Mouse (Mus musculus): ENCODE measurements around the gene Gnai2.

Gnai2 gene

DNA sequence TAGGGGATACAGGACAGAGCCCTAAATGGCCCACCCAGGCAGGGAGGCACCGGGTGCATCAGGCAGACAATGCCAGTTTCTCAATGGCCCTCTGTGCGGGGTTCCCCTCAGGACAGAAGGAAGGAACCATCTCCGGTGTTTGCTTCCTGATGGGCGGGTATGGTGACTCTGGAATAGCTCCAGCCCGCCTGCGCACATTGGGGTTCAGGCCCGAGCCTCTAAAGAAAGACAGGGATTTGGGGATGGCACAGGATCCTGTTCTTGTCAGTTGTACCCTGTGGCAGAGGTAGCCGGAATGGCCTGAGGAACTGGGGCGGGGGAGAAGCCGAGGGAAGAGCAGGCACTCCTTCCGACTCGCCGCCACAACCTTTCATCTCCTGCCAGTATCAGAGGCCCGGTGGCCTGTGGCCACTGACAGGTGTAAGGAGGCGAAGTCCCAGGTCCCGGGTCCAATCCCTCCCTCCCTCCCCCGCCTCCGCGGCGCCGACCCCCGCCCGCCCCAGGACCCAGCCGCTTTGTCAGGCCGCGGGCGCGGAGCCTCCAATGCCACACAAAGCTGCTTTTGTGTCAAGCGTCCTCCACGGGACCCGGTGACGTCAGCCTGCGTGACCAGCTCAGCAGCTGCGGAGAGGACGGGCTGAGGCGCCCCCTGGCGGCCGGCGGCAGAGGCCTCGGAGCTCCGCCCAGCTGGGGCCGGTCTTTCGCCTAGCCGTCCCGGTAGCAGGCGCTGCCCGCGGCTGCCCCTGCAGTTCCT, 22.8 kb downstream of the Gnai2 start:
- in situ Hi-C loops (cut with MboI, MseI): no loop called here

DNA sequence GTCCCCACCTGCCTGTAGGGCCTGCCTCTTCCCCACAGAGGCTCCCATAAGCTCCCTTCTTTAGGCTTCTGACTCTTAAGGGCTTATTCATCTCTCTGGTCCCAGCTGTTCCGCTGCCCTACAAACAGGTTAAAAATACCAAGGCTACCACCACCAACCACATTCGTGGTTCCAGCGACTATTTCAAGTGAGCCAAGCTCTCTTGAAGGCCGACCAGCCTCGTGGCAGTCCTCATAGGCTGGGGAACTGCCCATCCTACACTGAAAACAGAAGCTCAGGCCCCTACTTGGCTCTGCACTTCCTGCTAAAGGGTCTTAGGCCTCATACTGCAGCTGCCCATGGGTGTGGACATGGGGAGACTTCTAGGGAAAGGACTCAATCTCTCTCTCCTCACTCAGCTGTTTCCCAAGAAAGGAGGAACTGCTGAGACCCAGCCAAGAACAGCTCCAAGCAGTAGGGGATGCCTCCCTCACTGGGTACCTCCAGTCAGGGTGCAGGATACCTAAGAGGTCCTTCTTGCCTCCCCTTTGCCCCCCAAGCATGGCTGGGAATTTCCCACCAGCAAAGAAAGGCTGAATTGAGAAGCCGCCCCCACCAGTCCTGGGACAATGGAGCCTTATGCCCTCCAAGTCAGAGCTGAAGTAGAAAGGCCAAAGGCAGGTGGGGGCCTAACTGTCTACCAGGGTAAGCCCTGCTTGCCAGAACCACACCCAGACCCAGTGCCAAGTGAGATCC, 23.5 kb downstream of the Gnai2 start:
- in situ Hi-C loops (cut with MboI, MseI): no loop called here

DNA sequence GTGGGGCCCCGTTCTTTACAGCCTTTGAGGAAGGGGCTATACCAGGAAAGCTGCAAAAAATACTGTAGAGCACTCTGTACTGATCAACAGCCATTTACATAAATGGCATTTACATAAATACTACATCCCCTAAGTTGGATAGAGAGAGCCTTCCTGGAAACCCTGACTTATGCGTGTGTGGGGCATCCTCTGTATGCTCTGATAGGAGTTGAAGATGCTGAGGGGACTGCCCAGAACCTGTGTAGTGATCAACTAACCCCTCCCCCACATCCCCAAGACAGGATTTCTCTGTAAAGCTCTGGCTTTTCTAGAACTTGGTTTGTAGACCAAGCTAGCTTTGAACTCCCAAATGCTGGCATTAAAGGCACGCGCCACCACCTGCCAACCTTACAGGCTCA, 25.7 kb downstream of the Gnai2 start:
- in situ Hi-C loops (cut with MboI, MseI): no loop called here

DNA sequence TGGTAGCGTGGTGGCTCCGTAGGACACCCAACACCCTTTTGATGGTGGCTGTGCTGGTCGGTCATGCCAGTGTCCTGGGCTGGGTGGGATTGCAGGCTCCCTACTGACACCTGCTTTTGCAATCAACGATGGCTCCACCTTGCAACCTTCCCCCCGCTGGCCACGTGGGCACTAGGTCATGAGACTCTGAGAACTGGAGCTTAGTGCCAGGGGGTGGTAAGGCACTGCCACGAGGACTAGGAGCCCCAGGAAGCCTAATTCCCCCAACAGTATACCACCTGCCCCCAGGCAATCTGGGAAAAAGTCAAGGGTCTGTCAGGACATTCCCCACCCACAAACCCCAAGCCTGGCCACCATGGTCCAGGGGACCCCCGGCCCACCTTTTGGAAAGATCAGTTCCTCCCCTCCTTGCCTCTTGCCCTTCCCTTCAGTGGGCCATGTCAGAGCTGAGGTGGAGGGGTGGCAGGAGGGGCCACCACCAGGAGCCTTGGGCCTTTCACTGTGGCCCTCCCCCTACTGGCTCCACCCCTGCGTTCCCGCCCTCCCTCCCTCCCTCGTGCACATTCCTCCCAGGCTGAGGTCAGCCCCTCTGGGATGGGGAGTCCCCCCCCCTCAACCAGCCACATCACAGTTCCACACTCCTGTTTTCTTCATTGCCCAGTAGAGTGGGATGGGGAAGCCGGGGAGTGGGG, 26.3 kb downstream of the Gnai2 start, which contains the start of gene Sema3b:
Gene Sema3b, minus strand, starts transcription at position 489 of the 692 bp plus-strand sequence.
- in situ Hi-C loops (cut with MboI, MseI): no loop called here

DNA sequence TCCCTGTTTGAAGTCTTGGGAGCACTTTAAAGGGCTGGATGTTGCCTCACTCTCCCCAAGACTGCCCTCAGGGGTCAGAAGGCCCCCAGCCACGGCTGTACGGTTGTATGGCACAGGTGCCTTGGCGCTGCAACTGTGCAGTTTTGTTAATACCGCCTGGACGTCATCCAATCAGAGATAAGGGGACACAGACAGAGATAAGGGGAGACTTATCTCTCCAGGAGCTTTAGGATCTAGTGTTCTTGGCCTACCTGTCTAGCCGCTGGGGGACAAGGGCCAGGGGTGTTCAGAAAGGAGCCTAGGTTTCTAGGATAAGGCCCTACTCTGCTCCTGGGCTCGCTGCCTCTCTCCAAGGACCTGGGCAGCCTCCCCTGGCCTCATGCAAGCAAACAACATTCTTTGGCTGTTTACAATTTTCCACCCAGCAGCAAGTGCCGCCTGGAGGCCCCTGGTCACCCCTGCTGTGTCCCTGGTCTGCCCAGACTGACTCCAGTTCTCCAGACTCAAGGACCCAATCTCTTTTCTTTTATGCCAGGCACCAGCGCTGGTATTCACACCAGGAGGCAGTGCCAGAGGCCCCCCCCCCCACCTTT, 27.4 kb downstream of the Gnai2 start:
- in situ Hi-C loops (cut with MboI, MseI): no loop called here

DNA sequence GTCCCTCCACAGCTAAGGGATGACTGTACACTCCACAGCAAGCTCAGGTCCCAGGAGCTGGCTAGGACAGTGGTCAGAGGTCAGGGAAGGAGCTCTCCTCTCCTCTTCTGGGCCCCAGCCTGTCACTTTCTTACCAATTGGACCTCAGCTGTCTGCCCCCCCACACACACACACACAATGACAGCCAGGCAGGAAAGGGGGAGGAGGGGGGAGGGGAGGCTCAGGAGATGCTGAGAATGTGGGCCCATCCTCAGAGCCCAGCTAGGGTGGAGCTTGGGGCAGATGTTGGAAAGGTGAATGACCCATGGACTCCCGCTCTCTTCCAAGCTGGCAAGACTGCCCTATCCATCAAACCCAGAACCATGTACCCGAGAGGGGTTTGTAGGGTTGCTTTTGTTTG, 28.1 kb downstream of the Gnai2 start:
- in situ Hi-C loops (cut with MboI, MseI): no loop called here

DNA sequence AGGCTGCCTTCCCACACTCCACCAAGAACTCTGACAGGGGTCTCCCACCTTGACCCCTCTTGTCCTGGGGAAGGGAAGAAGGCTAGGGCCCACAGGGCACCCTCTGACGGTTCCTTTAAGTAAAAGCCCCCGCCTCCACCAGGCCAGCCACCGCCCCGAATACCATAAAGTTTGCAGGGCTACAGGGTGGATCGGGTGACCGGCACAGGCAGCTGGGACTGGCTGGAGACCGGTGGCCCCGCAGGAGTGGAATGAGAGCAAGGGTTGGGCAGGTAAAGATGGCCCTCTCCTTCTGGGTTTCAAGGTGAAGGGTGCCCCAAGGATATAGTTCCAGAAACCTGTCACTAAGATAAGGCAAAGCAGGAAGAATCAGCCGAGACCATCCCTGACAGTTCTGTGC, 28.6 kb downstream of the Gnai2 start:
- in situ Hi-C loops (cut with MboI, MseI): no loop called here

DNA sequence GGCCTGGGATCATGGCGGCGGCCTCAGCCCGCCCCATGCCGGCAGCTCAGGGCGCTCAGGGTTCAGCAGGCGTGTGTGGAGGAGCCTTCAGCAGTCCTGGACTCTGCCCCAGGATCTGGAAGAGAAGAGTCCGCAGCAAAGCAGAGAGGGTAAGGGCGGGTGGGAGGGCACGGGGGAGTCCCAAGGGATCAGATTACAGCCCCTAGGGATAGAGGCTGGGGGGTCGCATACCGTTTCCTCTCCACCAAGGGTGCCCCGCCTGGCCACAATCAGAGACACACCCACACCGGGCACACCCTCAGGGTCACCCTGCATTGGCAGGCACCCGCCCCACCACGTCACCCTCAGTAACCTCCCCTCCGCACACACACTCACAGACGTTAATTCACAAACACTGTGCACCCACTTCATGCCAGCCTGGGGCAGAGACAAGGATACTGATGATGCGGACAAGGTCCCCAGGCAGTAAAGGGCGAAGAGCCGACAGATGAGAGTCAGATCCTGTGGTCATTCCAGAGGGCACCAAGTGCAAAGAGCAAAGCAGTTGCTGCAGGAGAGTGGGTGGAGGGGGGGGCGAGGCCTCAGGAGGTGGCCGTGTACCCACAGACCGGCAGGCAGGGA, 30.0 kb downstream of the Gnai2 start:
- in situ Hi-C loops (cut with MboI, MseI): no loop called here

DNA sequence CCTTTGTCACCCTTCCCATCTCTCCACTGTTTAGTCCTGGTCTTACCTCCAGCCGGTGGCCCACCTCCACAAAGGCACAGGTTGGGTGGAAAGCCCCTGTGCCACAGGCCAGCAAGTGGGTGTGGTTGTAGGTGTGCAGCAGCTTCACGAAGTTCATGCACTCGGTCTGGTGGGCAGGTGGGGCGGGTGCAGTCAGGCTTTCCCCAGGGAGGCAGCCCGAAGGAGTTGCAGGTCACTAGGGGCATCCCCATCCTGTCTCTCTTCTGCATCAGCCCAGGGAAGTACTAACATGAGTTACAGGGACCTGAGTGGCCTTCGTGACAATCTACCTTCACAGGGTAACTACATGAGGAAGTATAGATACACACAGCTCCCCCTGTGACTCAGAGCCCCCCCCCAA, 31.9 kb downstream of the Gnai2 start:
- in situ Hi-C loops (cut with MboI, MseI): loop anchor here in 1 of 2 experiments (5.0 kb wide), 2 partner anchors 39 to 74 kb away; partner anchors contain the start of gene Gnat1

DNA sequence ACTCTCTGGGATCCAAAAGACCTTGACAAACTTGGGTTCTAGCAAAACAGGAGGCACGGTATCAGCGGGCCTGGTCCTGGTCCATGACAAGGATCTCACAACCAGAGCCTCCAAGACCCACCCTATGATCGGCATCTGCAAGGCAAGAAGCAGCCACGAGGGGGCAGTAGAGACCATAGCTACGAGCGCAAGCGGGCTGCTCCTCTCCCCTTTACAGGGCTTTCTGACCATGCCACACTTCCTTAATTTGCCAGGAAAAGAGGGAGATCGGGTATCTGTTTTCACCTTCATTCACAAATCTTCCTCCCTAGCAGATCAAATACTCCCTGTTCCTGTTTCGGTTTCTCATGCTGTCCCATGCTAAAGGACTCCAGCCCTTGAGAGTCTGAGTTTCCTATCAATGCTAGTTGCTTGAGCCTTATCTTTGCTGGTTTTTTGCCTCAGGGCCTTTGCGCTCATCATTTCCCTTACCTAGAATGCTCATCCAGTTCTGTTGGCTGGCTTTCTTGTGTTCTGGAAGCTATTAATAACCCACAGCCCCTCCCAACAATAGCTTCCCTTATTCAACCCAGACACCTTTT, 33.0 kb downstream of the Gnai2 start:
- in situ Hi-C loops (cut with MboI, MseI): loop anchor here in 1 of 2 experiments (5.0 kb wide), 2 partner anchors 40 to 75 kb away; partner anchors contain the start of gene Gnat1

DNA sequence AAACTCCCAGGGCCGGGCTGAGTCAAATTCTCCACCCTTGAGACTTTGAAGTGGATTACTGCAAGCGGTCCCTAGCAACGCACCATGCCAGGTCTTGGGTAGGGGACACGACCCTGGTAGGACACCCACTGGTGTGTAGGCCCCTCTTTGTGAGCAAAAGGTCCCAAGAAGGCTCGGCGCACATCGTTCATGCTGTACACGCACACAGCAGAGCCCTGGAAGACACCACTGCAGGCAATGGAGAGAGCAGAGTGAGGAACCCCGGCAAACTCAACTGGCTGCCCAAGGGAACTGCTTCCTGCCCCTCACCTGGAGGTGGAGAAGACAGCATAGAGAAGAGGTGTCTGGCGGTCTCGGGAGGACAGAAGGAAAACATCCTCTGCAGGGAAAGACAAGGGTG, 33.9 kb downstream of the Gnai2 start:
- in situ Hi-C loops (cut with MboI, MseI): loop anchor here in 1 of 2 experiments (5.0 kb wide), 2 partner anchors 41 to 76 kb away; partner anchors contain the start of gene Gnat1

DNA sequence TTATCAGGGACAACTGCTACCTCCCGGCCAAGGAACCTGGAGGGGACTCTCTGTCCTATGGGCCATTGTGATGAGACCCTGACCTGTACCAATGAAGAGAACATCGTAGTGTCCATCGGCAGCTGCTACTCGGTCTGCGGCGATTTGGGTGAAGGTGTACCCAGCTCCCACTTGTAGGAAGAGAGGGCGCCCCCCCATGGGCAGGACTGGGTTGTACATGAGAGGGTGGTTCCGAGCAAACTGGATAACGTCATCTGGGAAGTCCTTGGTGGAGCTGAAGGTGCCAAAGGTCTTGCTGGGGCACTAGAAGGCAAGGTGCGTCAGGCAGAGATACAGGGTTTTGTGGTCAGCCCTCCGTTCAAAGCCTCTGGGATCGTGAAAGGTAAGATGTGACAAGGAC, 34.4 kb downstream of the Gnai2 start:
- in situ Hi-C loops (cut with MboI, MseI): loop anchor here in 1 of 2 experiments (5.0 kb wide), 2 partner anchors 42 to 77 kb away; partner anchors contain the start of gene Gnat1

DNA sequence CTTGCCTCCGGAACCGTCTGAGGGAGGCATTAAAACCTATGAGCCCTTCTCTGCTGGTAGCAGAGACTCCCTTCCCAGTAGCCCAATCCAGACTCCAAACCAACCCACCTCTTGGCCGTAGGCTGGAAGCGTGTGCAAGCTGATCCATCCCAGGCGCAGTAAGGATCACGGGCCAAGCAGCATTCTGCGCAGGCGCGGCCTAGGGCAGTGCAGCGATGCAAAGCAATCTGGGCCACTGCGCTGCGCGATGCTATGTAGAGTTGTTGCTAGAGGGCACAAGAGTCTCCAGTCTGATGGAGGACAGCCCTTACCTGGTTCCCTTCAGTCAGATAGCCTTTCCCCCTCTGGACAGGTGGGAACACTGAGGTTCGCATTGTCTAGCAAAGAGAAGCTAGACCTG, 35.3 kb downstream of the Gnai2 start:
- in situ Hi-C loops (cut with MboI, MseI): loop anchor here in 1 of 2 experiments (5.0 kb wide), 2 partner anchors 42 to 77 kb away; partner anchors contain the start of gene Gnat1

DNA sequence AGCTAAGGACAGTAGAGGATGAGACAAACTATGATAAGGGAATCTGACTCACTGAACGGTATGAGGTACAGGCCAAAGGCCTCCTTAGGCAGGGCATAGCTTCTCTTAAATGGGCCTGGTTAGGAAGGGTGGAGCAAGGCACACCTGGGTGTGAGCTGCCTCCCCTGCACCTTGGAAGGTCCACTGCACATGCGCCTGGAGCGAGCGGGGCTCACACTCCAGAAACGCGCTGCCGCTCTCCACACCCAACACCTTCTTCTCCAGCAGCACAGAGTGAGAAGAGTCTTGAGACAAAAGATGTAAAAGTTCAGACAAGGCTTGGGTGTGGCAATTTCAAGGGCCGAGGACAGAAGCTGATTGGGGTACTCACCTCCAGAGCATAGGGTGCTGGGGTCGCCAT, 35.7 kb downstream of the Gnai2 start:
- in situ Hi-C loops (cut with MboI, MseI): no loop called here

DNA sequence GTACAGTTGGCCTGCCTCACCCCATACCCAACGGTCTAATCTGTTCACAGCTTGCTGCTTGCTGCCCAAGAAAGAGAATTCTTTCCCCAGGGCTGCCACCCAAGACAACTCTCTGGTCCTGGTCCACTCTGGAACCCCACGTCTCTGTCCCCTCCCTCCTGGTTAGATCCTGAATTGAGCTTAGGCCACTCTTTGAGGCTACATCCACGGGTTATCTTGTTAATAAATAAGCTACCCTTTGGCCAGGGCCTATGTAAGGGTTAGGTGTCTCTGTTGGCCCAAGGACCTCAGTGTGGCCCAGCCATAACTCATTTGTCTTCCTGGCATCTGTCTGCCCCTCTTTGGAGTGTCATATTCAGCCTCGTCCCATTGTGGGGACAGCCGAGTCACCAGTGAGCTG, 36.8 kb downstream of the Gnai2 start:
- in situ Hi-C loops (cut with MboI, MseI): no loop called here

DNA sequence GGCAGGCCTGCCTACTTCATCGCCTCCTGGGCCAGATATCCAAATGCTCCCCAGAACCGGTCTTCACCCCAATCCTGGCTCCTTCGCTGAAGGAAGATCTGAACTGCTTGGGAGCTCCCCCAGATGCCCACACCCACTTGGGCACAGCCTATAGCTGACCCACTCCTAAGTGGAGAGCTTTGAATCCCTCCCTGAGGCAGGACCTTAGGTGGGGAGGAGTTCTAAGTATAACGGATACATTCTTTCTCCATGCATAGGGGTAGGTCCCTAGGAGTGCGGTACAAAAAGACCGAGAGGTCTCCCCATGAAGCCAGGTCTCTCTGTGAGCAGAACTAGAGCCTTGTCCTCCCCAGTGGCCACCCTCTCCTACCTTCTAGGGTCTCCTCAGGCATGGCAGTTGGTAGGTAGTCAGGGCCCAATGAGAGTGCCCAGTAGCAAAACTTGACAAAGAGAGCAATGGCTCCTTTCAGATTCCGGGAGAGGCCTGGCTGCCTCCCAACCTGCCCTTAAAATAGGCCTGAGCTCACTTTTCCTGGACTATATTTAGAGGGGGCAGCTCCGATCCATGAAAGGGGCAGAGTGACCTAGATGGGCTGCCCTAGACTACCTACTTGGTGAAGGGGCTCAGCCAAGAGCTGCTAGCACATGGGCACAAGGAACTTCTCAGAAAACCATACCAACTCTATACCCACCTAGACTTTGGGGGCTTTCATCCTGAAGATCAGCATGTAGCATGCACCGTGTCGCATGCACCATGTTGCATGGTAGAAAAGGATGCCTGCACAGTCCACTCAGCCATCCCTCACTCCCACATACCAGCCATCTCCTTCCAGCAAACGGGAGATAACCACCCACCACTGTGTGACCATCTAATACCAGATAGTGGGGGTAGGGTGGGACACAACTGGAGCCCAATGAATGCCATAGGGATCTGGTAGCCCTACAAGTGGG, 38.3 kb downstream of the Gnai2 start:
- in situ Hi-C loops (cut with MboI, MseI): no loop called here

DNA sequence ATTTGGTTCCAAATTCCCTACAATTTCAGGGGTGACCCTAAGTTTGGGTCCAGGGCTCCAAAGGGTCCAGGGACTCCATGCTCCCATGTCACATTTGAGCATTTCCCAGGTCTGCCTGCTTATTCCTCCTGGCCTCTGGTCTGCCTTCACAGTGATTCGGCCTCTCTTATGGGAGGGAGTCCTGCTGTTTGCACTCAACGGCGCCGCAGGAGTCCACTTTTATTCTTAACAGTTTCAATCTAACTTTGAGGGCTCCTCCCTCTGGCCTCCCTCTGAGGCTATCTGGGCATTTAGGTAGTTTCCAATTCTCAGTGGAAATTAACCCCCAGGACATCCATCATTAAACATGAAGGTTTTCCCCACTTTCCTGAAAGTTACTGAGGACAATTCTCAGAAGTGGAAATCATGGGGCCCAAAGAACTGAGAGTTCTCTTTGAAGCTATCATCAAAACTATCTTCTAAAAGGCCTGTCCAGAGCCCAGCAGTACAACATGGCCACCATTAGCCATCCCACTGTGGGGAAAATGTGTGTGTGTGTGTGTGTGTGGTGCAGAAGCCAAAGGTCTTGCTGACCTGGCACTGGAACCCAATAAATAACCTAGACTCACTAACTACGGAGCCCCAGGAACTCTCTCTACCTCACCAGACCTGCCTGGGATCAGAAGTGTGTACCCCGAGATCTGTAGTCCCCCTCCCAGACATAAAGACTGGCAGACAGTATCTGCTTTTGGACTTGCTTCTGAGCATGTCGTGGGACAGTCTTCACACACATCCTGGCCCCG, 40.7 kb downstream of the Gnai2 start:
- in situ Hi-C loops (cut with MboI, MseI): no loop called here

DNA sequence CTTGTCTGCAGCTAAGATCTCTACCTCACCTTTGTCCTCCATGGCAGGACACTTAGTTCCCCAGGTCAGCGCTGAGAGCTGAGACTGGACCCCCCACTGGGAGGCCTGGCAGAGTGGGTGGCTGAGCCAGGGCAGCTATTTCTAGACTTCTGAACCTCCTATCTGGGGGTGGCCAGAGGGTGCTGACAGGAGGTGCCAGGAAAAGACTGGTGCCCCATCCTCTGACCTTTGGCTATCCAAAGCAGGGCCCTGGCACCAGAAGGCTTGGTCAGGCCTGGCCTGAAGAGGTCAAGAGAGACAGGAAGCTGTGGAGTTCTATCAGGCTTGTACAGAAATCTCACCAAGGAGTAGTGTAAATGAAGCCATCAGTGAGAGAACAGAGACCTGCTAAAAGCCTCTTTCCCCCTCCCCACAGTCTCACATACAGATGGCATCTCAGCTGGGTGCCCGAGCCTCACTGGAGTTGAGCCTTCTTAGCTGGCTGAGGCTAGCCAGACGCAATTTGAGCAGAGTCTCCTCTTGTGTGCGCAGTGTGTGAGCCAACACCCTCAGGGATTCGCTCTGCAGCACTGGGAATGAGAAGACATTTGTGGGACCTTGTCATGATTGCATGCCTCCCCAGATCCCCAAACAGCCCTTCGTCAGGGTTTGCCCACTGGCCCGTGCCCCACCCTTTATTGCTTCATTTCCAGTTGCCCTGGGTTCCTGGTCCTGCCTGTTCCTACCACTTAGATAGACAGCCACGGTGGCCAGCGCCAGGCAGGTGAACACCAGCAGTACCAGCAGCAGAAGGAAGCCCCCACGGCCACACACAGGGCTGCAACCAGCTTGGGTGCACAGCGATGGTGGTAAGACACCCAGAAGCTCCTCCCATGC, 41.8 kb downstream of the Gnai2 start:
- in situ Hi-C loops (cut with MboI, MseI): no loop called here
